Mouse (Mus musculus): ENCODE data around the gene Dgkg.

Dgkg gene

DNA sequence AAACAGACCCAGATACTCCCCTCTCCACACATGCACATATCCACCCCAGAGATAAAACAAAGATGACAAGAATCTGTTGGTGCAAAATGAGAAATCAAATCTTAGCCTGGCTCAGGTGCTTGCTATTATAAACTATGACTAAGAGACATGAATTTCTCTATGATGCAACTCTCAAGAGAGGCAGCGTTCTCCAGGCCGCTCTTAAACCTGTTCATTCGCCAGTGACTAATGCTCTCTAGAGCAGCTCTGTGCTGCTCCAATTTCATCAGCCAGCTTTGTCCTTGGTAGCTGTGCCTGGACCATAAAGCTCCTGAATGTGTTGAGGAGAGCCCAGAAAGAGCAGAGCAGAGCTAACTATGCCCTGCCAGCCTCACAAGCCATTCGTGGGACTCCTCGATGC, 222.5 kb downstream of the Dgkg start:
- DNase-seq (ENCODE audit: low read depth): no peak

DNA sequence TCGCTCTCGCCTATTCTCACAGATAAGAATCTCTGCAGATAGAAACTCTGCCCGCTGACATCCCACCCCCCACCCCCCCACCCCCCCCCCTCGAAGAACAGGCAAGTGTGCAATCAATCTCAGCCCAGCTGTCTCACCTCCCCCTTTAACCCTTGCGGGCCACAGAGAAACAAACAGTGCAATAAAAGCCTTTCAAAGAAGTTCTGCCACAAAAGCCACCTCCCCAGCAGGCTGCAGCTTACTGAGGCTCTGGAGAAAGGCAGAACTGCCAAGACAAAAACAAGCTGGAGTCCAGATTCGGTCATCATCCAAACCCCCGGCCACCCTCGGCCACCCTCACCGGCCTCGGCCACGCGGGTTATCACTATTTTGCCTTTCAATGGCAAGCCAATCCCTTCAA, 223.1 kb downstream of the Dgkg start:
- no peak for DNase-seq (ENCODE audit: low read depth)

DNA sequence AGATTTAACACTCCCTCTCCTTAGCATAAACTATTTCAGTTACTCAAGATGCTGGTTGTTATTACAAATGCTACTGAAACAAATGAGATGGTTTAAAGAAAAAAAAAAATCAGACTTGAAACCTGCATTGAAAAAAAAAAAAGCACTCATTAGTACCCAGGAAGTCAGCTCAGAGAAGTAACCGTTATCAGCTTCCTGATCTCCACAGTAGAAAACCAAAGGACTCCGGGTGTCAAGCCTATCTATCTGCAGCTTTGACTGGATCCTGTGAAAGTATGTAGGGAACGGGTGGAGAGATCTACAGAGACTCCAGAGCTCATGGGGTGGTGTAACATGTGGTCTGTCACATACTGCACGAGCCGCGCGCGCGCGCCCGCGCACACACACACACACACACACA, 225.2 kb downstream of the Dgkg start:
- DNase-seq (ENCODE audit: low read depth): no peak

DNA sequence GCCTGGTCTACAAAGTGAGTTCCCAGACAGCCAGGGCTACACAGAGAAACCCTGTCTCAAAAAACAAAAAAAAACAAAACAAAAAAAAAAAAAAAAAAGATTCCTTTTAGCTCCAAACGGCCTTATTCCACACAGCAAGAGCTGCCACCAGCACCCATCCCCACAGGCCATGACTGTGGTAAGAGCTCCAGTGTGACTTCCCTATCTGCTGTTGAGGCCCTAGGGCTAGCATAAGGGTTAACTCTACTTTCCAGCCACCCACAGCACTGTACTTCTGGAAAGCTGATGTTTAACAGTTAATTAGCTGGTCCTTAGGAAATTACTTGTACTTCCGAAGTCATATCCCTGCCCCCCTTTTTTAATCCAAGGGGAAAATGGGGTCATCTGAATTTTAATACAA, 225.7 kb downstream of the Dgkg start:
- no peak for DNase-seq (ENCODE audit: low read depth)

DNA sequence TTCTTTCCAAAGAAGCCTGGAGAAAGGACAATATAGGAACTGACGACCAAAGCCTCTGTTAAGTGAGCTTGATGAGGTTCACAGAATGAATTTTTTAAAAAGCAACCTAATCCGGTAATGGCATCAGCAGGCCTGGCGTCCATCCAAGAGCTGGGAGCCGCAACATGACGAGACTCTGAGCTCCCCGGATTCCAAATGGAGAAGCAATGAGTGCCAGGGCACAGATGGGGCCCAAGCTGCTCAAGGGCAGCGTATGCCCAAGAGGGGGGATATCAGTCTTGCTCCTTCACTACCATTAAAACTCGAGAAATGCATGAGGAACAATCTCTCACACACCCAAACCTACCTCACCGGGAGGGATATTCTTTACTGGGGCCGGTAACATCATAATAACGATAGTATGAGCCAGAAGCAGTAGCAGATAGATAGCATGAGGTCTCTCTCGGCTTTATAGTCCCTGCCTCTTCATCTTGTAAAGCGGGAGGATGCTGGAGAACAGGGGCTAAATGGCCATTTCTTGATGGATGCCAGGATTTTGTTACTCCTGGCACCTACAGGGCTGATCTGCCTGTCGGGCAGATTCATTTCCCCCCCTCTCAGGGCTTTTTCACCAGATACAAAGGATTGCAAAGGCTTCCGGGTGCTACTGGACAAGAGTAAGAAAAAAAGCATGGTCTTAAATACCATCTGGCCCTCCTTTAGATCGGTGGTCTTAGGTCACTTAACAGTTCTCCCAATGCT, 226.6 kb downstream of the Dgkg start:
- DNase-seq (ENCODE audit: low read depth): no peak

DNA sequence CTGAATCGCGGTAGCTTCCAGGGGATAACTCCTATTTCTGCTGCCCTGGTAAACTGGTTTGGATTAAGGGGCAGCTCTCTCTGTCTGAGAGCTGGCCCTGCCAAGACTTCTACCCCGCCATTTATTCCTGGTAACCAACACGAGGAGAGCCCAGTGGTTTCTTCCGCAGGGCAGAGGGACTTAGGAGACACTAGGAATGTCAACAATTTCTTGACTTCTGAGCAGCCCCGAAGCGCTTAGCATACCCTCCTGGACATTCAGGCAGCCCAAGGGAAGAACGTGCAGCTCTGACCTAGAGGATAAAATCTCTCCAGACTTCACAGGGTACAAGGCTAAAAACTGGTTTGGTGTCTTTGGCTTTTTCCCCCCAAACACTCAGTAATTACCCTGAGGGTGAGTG, 227.6 kb downstream of the Dgkg start:
- no peak for DNase-seq (ENCODE audit: low read depth)

DNA sequence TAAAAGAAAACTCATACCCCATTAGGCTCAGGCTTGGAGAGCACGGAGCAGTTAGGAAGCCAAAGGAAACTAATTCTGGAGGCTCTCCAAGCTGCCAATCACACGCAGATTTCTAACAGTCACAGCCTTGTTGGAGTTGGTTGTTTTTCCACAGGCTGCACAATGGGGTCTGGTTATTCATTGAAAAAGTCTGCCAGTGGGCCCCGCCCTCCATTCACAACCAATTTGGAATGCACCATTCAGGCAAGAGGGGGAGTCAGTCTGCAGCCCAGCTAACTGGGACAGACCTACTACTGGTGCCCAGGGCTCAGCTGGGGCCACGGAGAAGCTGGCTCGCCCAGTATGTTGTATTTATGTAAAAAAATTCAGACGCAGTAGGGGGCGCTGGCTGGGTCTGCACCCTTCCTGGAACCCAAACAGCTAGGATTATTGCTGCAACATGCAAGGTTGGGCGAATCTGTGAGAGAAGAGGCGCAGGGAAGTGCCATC, 228.1 kb downstream of the Dgkg start:
- no peak for DNase-seq (ENCODE audit: low read depth)

DNA sequence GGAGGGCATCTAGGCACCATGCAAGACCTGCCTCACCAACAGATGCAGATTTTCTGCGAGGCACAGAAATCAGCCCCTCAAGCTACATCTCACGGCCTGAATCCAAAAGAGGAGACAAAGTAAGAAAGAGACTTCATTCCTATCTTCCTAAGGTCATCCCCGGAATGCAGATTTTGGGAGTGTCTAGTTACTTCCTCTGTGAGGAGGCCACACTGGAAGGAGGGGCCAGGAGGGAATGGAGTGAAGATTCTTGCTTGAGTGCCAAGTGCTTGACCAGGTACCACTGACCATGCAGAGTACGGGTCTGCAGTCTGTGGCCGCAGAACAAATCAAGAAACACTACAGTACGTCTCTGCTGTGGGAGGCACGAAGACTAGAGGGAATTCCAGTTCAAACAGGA, 230.2 kb downstream of the Dgkg start:
- no peak for DNase-seq (ENCODE audit: low read depth)

DNA sequence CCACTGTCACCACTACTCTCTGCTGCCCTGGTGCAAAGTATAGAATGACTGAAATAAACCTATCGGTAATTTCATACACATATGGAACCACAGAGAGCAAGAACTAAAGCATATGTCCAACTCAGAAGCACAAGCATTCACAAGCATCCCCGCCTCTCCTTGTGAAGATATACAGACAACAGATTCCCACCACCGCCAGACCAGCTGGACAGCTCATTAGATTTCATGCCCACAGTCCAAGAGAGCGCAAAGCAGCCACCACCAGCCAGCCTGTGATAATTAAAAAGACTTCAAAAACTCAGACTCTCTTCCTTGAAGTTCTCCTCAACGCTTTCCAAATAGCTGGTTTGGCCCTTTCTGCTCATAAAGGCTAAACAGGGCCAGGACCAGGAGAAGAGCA, 234.8 kb downstream of the Dgkg start:
- DNase-seq (ENCODE audit: low read depth): no peak

All from c-Kit-positive CD71-negative TER-119-negative erythroid progenitor cells, embryonic 14.5 days (primary cell).